Mouse (Mus musculus) C2C12 (cell line): ENCODE data around the gene Cntnap5b.

Experiments
- CTCF ChIP-seq: IDR thresholded peaks from one replicate; pipeline ENCODE4 v1.5.1; 2011; ENCODE audit not compliant: control insufficient read depth, insufficient read depth, insufficient read length
- MYOD1 ChIP-seq: IDR thresholded peaks from one replicate; pipeline ENCODE4 v1.6.1; 2011; ENCODE audit warnings: low read depth; ENCODE audit not compliant: control insufficient read depth, insufficient read length

- TF ChIP-seq CTCF, result no peak
- no peak for TF ChIP-seq MYOD1
Measured at GRCm38 (mm10) chr1:100041808-100042207, 269.2 kb downstream of the Cntnap5b start.
